Mouse (Mus musculus) gastrocnemius, postnatal 25 days (tissue): ENCODE data around the gene Hyal2. TPM values are rescaled to one million over a fixed set of nuclear protein-coding genes. Genes with fewer than 3 reads are reported as not detected.

ENCODE experiments used
- DNase-seq: peaks from one replicate; pipeline ENCODE4 v3.0.0; 2022
- total RNA-seq, 2 experiments: library from RNA; stranded (reverse); gene quantifications; 1 replicate in 1 of 2; 2 replicates in 1 of 2; pipeline ENCODE4 v1.2.3; 2021

Gene Hyal2
- total RNA-seq, 2 experiments from 2014 or later = 12.0 to 15.2 TPM

- DNase-seq = peak; percentile 81
Observed at GRCm38 (mm10) chr9:107590058-107590772, 22.5 kb downstream of the Hyal2 start.

- DNase-seq = no peak
Observed at GRCm38 (mm10) chr9:107590773-107591060, 23.0 kb downstream of the Hyal2 start.

GRCm38 (mm10) chr9:107593101-107593976, 25.6 kb downstream of the Hyal2 start:
- peak; percentile 88 for DNase-seq

DNA sequence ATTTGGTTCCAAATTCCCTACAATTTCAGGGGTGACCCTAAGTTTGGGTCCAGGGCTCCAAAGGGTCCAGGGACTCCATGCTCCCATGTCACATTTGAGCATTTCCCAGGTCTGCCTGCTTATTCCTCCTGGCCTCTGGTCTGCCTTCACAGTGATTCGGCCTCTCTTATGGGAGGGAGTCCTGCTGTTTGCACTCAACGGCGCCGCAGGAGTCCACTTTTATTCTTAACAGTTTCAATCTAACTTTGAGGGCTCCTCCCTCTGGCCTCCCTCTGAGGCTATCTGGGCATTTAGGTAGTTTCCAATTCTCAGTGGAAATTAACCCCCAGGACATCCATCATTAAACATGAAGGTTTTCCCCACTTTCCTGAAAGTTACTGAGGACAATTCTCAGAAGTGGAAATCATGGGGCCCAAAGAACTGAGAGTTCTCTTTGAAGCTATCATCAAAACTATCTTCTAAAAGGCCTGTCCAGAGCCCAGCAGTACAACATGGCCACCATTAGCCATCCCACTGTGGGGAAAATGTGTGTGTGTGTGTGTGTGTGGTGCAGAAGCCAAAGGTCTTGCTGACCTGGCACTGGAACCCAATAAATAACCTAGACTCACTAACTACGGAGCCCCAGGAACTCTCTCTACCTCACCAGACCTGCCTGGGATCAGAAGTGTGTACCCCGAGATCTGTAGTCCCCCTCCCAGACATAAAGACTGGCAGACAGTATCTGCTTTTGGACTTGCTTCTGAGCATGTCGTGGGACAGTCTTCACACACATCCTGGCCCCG, 26.7 kb downstream of the Hyal2 start:
- DNase-seq = no peak

DNA sequence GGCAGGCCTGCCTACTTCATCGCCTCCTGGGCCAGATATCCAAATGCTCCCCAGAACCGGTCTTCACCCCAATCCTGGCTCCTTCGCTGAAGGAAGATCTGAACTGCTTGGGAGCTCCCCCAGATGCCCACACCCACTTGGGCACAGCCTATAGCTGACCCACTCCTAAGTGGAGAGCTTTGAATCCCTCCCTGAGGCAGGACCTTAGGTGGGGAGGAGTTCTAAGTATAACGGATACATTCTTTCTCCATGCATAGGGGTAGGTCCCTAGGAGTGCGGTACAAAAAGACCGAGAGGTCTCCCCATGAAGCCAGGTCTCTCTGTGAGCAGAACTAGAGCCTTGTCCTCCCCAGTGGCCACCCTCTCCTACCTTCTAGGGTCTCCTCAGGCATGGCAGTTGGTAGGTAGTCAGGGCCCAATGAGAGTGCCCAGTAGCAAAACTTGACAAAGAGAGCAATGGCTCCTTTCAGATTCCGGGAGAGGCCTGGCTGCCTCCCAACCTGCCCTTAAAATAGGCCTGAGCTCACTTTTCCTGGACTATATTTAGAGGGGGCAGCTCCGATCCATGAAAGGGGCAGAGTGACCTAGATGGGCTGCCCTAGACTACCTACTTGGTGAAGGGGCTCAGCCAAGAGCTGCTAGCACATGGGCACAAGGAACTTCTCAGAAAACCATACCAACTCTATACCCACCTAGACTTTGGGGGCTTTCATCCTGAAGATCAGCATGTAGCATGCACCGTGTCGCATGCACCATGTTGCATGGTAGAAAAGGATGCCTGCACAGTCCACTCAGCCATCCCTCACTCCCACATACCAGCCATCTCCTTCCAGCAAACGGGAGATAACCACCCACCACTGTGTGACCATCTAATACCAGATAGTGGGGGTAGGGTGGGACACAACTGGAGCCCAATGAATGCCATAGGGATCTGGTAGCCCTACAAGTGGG, 29.1 kb downstream of the Hyal2 start:
- DNase-seq = peak; percentile 70

GRCm38 (mm10) chr9:107598385-107598784, 30.6 kb downstream of the Hyal2 start:
- no peak for DNase-seq

GRCm38 (mm10) chr9:107599433-107599832, 31.7 kb downstream of the Hyal2 start:
- DNase-seq = no peak

DNA sequence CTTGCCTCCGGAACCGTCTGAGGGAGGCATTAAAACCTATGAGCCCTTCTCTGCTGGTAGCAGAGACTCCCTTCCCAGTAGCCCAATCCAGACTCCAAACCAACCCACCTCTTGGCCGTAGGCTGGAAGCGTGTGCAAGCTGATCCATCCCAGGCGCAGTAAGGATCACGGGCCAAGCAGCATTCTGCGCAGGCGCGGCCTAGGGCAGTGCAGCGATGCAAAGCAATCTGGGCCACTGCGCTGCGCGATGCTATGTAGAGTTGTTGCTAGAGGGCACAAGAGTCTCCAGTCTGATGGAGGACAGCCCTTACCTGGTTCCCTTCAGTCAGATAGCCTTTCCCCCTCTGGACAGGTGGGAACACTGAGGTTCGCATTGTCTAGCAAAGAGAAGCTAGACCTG, 32.1 kb downstream of the Hyal2 start:
- DNase-seq = peak; percentile 56

GRCm38 (mm10) chr9:107600745-107601144, 33.0 kb downstream of the Hyal2 start:
- DNase-seq = no peak

DNA sequence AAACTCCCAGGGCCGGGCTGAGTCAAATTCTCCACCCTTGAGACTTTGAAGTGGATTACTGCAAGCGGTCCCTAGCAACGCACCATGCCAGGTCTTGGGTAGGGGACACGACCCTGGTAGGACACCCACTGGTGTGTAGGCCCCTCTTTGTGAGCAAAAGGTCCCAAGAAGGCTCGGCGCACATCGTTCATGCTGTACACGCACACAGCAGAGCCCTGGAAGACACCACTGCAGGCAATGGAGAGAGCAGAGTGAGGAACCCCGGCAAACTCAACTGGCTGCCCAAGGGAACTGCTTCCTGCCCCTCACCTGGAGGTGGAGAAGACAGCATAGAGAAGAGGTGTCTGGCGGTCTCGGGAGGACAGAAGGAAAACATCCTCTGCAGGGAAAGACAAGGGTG, 33.5 kb downstream of the Hyal2 start:
- no peak for DNase-seq

DNA sequence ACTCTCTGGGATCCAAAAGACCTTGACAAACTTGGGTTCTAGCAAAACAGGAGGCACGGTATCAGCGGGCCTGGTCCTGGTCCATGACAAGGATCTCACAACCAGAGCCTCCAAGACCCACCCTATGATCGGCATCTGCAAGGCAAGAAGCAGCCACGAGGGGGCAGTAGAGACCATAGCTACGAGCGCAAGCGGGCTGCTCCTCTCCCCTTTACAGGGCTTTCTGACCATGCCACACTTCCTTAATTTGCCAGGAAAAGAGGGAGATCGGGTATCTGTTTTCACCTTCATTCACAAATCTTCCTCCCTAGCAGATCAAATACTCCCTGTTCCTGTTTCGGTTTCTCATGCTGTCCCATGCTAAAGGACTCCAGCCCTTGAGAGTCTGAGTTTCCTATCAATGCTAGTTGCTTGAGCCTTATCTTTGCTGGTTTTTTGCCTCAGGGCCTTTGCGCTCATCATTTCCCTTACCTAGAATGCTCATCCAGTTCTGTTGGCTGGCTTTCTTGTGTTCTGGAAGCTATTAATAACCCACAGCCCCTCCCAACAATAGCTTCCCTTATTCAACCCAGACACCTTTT, 34.4 kb downstream of the Hyal2 start:
- DNase-seq = peak; percentile 83

- DNase-seq = no peak
Observed at GRCm38 (mm10) chr9:107603251-107603650, 35.5 kb downstream of the Hyal2 start.

DNA sequence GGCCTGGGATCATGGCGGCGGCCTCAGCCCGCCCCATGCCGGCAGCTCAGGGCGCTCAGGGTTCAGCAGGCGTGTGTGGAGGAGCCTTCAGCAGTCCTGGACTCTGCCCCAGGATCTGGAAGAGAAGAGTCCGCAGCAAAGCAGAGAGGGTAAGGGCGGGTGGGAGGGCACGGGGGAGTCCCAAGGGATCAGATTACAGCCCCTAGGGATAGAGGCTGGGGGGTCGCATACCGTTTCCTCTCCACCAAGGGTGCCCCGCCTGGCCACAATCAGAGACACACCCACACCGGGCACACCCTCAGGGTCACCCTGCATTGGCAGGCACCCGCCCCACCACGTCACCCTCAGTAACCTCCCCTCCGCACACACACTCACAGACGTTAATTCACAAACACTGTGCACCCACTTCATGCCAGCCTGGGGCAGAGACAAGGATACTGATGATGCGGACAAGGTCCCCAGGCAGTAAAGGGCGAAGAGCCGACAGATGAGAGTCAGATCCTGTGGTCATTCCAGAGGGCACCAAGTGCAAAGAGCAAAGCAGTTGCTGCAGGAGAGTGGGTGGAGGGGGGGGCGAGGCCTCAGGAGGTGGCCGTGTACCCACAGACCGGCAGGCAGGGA, 37.4 kb downstream of the Hyal2 start:
- DNase-seq = no peak

DNA sequence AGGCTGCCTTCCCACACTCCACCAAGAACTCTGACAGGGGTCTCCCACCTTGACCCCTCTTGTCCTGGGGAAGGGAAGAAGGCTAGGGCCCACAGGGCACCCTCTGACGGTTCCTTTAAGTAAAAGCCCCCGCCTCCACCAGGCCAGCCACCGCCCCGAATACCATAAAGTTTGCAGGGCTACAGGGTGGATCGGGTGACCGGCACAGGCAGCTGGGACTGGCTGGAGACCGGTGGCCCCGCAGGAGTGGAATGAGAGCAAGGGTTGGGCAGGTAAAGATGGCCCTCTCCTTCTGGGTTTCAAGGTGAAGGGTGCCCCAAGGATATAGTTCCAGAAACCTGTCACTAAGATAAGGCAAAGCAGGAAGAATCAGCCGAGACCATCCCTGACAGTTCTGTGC, 38.8 kb downstream of the Hyal2 start:
- no peak for DNase-seq

- no peak for DNase-seq
Observed at GRCm38 (mm10) chr9:107607036-107607435, 39.3 kb downstream of the Hyal2 start.

DNA sequence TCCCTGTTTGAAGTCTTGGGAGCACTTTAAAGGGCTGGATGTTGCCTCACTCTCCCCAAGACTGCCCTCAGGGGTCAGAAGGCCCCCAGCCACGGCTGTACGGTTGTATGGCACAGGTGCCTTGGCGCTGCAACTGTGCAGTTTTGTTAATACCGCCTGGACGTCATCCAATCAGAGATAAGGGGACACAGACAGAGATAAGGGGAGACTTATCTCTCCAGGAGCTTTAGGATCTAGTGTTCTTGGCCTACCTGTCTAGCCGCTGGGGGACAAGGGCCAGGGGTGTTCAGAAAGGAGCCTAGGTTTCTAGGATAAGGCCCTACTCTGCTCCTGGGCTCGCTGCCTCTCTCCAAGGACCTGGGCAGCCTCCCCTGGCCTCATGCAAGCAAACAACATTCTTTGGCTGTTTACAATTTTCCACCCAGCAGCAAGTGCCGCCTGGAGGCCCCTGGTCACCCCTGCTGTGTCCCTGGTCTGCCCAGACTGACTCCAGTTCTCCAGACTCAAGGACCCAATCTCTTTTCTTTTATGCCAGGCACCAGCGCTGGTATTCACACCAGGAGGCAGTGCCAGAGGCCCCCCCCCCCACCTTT, 40.0 kb downstream of the Hyal2 start:
- no peak for DNase-seq

DNA sequence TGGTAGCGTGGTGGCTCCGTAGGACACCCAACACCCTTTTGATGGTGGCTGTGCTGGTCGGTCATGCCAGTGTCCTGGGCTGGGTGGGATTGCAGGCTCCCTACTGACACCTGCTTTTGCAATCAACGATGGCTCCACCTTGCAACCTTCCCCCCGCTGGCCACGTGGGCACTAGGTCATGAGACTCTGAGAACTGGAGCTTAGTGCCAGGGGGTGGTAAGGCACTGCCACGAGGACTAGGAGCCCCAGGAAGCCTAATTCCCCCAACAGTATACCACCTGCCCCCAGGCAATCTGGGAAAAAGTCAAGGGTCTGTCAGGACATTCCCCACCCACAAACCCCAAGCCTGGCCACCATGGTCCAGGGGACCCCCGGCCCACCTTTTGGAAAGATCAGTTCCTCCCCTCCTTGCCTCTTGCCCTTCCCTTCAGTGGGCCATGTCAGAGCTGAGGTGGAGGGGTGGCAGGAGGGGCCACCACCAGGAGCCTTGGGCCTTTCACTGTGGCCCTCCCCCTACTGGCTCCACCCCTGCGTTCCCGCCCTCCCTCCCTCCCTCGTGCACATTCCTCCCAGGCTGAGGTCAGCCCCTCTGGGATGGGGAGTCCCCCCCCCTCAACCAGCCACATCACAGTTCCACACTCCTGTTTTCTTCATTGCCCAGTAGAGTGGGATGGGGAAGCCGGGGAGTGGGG, 41.1 kb downstream of the Hyal2 start, which contains the start of gene Sema3b:
Sema3b (minus strand) TSS at position 489 of the 692 bp plus-strand sequence.
- peak; percentile 74 for DNase-seq

DNA sequence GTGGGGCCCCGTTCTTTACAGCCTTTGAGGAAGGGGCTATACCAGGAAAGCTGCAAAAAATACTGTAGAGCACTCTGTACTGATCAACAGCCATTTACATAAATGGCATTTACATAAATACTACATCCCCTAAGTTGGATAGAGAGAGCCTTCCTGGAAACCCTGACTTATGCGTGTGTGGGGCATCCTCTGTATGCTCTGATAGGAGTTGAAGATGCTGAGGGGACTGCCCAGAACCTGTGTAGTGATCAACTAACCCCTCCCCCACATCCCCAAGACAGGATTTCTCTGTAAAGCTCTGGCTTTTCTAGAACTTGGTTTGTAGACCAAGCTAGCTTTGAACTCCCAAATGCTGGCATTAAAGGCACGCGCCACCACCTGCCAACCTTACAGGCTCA, 41.7 kb downstream of the Hyal2 start:
- DNase-seq = no peak

GRCm38 (mm10) chr9:107611456-107612190, 43.9 kb downstream of the Hyal2 start:
- no peak for DNase-seq
